Mouse (Mus musculus): ENCODE data around the gene Pkd1. TPM values are rescaled to one million over a fixed set of nuclear protein-coding genes. Genes with fewer than 3 reads are reported as not detected.

The Pkd1 gene
- polyA plus RNA-seq (2016; fragmentation: Nextera tagmentation; extraction: Ambion mirVana), result 18.9 and 24.7 TPM in 2 replicates

DNA sequence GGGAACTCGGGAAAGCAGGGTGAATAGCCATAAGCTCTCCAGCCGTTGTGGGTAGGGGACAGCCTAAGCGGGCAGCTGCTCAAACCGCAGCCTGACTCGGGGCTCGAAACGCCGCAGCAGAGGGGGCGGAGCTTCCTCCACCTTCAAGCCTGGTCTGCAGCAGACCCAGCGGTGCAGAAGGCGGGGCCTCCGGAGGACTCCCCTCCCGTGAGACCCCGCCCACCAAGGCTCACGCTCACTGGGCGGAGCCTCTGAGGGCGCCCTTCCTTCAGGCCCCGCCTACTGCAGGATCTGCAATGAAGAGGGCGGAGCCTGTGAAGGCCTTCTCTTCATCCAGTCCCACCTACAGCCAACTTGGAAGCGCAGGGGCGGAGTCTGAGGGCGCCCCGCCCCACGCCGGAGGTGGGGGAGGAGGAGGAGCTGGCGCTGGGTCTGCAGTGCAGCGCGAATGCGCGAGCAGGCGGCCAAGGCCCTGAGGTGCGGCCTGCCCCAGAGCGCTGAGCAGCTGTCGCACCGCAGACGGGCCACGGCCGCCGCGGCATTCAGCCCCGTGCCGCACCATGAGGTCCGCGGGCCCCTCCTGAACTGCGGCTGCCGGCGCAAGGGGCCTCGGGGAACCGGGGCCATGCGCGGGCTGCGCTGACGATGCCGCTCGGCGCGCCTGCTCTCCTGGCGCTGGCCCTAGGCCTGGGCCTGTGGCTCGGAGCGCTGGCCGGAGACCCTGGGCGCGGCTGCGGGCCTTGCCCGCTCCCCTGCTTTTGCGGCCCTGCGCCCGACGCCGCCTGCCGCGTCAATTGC, at the start of gene Pkd1:
Pkd1 (plus strand) TSS at position 217 of the 798 bp plus-strand sequence.
- Histone ChIP-seq H3K4me1 (peaks cover 33% of the 10 kb centered on the region), H3K27ac (peak within 1 kb of the TSS; percentile 93), H3K9me3 (replicated peaks) (no peaks in the 10 kb centered on the region), H3K36me3 (no peaks in the 10 kb centered on the region; the same call in 1 of the 2 replicates), H3K4me3 (peak within 1 kb of the TSS; percentile 77), H3K27me3 (ENCODE audit: low read depth, poor library complexity, severe bottlenecking) (peaks cover 19% of the 10 kb centered on the region)
- peak; percentile 98 for DNase-seq (ENCODE audit: low spot score)
- under 1% methylated on average over 71 of the region's 72 CpGs for WGBS

DNA sequence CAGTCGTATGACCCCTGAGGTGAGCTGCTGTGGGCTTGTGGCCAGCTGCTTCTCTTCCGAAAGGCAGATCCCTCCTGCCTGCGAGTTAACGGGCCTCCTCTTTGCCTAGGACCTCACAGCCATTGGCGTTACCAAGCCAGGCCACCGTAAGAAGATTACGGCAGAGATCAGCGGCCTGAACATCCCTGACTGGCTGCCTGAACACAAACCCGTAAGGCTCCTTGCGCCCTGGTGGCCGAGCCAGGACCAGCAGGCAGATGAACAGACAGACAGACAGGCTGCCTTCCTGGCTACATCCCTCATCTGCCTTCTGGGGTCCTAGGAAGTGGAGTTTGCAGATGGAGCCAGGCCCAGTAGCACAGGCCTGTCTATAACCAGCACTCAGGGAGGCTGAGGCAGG, 47.4 kb upstream of the Pkd1 start:
- 43% methylated on average over 11 of the region's 11 CpGs for WGBS
- Histone ChIP-seq H3K27me3 (ENCODE audit: low read depth, poor library complexity, severe bottlenecking) (peaks cover 13% of the 10 kb centered on the region), H3K9me3 (replicated peaks) (no peaks in the 10 kb centered on the region), H3K4me1 (peaks cover 21% of the 10 kb centered on the region), H3K36me3 (peaks cover 29% of the 10 kb centered on the region), H3K27ac (no peak overlapping the region), H3K4me3 (no peak overlapping the region)
- DNase-seq (ENCODE audit: low spot score), result no peak

DNA sequence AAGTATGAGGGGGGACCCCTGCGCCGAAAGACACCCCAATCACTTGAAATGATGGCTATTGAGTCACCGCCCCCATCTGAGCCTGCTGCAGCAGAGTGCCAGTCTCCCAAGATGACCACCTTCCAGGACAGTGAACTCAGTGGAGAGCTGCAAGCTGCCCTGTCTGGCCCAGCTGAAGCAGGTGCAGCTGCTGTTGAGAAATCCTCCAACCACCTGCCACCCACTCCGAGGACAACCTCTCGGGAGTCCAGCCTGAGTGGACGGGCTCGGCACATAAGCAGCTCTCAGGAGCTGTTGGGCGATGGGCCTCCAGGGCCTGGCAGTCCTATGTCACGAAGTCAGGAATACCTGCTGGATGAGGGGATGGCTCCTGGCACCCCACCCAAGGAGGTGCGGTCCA, 45.5 kb upstream of the Pkd1 start:
- Histone ChIP-seq H3K4me3 (no peak overlapping the region), H3K27ac (no peak overlapping the region), H3K4me1 (peaks cover 24% of the 10 kb centered on the region), H3K27me3 (ENCODE audit: low read depth, poor library complexity, severe bottlenecking) (peaks cover 16% of the 10 kb centered on the region), H3K9me3 (replicated peaks) (no peaks in the 10 kb centered on the region), H3K36me3 (peaks cover 47% of the 10 kb centered on the region)
- no peak for DNase-seq (ENCODE audit: low spot score)
- 88% methylated on average over 10 of the region's 10 CpGs for WGBS

DNA sequence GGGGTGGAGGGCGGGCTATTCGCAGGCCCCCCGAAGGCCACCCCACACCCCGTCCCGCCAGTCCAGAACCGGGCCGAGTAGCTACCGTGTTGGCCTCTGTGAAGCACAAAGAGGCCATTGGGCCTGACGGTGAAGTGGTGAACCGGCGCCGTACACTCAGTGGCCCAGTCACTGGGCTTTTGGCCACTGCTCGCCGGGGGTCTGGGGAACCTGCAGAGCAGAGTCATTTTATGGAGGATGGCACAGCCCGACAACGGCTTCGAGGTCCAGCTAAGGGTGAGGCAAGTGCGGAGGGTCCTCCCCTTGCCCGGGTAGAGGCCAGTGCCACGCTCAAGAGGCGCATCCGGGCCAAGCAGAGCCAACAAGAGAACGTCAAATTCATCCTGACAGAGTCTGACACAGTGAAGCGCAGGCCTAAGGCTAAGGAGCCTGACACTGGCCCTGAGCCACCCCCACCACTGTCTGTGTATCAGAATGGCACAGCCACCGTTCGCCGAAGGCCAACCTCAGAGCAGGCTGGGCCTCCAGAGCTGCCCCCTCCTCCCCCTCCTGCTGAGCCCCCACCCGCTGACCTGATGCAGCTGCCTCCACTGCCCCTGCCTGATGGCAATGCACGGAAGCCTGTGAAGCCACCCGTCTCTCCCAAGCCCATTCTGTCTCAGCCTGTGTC, 44.2 kb upstream of the Pkd1 start:
- no peak for DNase-seq (ENCODE audit: low spot score)
- no peaks in the 10 kb centered on the region for H3K9me3 ChIP-seq (replicated peaks)
- peaks cover 16% of the 10 kb centered on the region for H3K27me3 ChIP-seq (ENCODE audit: low read depth, poor library complexity, severe bottlenecking)
- H3K27ac ChIP-seq, result no peak overlapping the region
- H3K4me1 ChIP-seq, result peaks cover 24% of the 10 kb centered on the region
- no peak overlapping the region for H3K4me3 ChIP-seq
- 91% methylated on average over 30 of the region's 30 CpGs for WGBS
- H3K36me3 ChIP-seq, result peaks cover 61% of the 10 kb centered on the region

DNA sequence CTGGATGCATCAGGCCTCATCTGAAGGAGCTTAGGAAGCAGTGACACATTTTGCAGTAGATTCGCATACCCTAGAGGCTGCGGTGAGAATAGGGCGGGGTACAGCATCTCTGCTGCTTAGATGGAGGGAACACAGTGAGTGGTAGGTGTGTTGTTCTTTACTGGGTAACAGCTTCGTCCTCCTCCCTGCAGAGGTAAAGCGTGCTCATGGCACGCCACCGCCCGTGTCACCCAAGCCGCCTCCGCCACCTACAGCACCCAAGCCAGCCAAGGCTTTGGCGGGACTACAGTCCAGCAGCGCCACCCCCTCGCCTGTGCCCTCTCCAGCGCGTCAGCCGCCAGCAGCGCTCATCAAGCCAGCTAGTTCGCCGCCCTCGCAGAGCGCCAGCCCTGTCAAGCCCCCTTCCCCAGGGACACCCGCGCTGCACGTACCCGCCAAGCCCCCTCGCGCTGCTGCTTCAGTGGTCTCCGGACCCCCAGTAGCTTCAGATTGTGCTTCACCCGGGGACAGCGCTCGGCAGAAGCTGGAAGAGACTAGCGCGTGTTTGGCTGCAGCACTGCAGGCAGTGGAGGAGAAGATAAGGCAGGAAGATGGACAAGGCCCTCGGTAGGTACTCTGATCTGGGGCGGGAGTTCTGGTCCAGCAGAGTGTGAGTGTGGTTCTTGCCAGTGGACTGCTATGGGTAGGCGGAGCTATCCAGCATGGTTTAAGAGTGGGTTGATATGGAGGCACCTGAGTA, 43.1 kb upstream of the Pkd1 start:
- Histone ChIP-seq H3K27ac (peak overlapping the region; percentile 42; the same call in 1 of the 2 replicates), H3K36me3 (peaks cover 72% of the 10 kb centered on the region)

DNA sequence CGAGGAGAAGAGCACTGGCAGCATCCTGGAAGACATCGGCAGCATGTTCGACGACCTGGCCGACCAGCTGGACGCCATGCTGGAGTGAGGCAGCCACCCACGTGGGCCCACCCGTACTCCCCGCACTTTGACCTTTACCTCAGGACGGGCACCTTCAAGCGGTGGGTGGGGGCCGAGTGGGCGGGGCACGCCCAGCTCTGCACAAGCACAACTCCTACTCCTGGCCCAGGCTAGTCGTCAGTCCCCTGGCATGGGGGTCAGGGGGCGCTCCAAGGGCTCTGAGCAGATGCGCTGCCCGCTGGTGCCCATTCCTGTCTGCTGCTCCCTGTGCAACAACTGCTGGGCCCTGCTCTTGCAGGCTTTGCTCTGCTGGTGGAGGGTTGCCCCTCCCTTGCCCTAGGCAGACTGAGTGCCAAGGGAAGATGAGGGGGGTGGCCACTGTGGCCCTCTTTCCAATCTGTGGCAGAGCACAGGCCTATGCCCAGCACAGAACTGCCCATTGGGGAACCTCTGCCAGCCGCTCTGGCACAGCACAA, 42.4 kb upstream of the Pkd1 start:
- H3K4me1 ChIP-seq, result peaks cover 18% of the 10 kb centered on the region
- H3K27me3 ChIP-seq (ENCODE audit: low read depth, poor library complexity, severe bottlenecking), result peaks cover 16% of the 10 kb centered on the region
- no peak for DNase-seq (ENCODE audit: low spot score)
- whole genome bisulfite sequencing, result 44% methylated on average over 19 of the region's 19 CpGs
- H3K4me3 ChIP-seq, result peak overlapping the region; percentile 34; the same call in 1 of the 2 replicates
- no peak overlapping the region for H3K27ac ChIP-seq
- peaks cover 78% of the 10 kb centered on the region for H3K36me3 ChIP-seq
- H3K9me3 ChIP-seq (replicated peaks), result no peaks in the 10 kb centered on the region

More for the DNA sequence above, 43.1 kb upstream of the Pkd1 start:
- Histone ChIP-seq H3K4me3 (peak overlapping the region; percentile 34), H3K4me1 (peaks cover 24% of the 10 kb centered on the region), H3K9me3 (replicated peaks) (no peaks in the 10 kb centered on the region), H3K27me3 (ENCODE audit: low read depth, poor library complexity, severe bottlenecking) (peaks cover 16% of the 10 kb centered on the region)
- WGBS, result 24% methylated on average over 36 of the region's 36 CpGs
- DNase-seq (ENCODE audit: low spot score), result no peak

DNA sequence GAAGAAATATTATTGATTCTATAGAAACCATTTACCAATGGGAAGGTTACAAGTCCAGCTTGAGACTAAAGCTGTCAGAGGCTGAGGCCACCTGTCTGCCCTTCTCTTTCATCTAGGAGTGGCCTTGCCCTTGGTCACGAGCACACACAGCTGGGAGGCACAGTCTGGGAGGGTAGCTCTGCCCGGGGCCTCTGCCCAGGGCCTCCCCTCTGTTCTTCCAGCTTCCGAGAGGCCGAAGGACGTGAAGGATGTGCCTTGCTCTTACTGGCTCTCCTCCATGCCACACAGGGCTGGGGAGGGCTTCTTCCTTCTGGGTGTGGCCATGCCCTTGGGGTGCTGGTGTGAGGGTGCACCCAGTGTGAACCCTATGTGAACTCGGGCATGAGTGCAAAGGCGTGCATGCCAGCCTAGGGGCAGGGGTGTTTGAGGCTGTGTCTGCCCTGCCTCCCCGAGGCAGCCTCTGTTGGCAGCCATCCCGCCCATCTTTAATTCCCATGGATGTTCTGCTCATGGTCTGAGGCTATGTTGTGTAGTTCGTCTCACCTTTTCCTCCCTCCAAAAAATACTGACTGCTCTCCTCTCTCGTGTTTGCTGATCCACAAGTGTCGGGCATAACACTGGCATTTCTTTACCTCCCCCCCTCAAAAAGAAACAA, 41.7 kb upstream of the Pkd1 start:
- peaks cover 86% of the 10 kb centered on the region for H3K36me3 ChIP-seq
- peaks cover 16% of the 10 kb centered on the region for H3K27me3 ChIP-seq (ENCODE audit: low read depth, poor library complexity, severe bottlenecking)
- no peaks in the 10 kb centered on the region for H3K9me3 ChIP-seq (replicated peaks)
- no peak overlapping the region for H3K27ac ChIP-seq
- no peak for DNase-seq (ENCODE audit: low spot score)
- WGBS, result 87% methylated on average over 12 of the region's 12 CpGs
- H3K4me1 ChIP-seq, result peaks cover 15% of the 10 kb centered on the region
- H3K4me3 ChIP-seq, result no peak overlapping the region

DNA sequence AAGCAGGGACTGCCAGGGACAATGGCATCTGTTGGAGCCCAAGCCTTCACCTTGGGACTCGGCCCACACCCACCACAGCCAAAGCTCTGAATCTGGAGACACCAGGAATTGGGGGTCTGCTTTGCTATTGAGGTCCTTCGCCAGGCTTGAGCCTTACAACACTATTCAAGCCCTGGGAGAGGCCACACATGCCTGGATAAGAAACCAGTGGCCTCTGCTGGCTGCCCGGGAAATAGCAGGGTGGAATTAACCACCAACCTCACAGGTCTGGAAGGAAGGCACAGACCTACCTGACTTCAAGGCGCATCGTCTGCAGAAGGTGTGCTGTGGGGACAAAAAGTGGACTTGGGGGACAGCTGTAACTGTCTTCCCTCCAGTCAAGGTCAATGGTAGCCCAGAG, 36.0 kb upstream of the Pkd1 start:
- WGBS, result 65% methylated on average over 5 of the region's 5 CpGs
- no peaks in the 10 kb centered on the region for H3K4me1 ChIP-seq
- peaks cover 100% of the 10 kb centered on the region for H3K36me3 ChIP-seq
- no peak overlapping the region for H3K4me3 ChIP-seq
- H3K27ac ChIP-seq, result 0 out of 2 replicates have a peak overlapping the region, but pooled peaks have one; percentile 5
- H3K27me3 ChIP-seq (ENCODE audit: low read depth, poor library complexity, severe bottlenecking), result no peaks in the 10 kb centered on the region
- H3K9me3 ChIP-seq (replicated peaks), result no peaks in the 10 kb centered on the region
- no peak for DNase-seq (ENCODE audit: low spot score)

DNA sequence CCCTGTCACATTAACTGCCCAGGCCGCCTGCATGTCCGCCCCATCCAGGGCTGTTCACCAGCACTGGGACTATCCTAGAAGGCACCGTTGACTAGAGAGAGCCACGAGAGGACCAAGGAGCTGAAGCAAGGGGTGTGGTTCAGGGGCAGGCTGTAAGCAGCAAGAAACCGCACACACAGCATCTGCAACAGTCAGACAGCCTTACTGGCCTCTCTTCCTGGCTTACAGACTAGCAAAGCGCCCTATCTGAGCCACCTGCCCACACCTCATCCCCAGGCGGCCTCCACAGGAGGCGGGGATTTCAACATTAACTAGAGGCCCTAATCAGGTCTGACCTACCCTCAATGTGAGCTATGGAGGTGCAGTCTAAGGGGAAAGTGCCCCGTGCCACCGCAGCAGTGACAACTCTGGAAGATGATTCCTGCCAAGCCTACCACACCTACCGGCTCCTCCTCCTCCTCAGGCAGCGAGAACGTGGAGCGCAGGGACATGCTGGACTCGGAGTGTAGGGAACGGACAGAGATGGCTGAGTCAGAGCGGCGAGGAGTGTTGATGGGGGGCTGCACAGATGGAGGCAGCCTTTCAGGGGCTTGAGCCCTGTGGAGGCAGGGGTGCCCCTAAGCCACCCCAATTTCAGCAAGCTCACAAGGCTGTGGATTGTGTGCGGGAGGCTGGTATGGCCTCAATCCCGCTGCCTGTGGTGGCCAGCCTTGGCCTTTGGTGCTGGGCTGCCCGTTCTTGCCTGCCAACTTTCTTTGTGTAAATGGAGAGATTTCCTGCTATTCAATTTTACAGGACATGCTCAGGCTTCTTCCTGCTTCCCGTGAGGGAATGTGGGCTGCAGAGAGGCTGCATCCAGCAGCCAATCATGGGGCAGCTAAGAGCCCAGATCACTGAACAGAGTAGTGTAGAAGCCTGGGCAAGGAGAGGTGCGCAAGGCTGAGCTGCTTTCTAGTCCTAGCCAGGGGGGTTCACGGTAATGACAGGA, 35.1 kb upstream of the Pkd1 start:
- Histone ChIP-seq H3K27ac (peak overlapping the region; percentile 5; the same call in 1 of the 2 replicates), H3K9me3 (replicated peaks) (no peaks in the 10 kb centered on the region), H3K4me3 (no peak overlapping the region), H3K4me1 (no peaks in the 10 kb centered on the region), H3K27me3 (ENCODE audit: low read depth, poor library complexity, severe bottlenecking) (no peaks in the 10 kb centered on the region), H3K36me3 (peaks cover 100% of the 10 kb centered on the region)
- WGBS, result 92% methylated on average over 24 of the region's 24 CpGs
- no peak for DNase-seq (ENCODE audit: low spot score)

DNA sequence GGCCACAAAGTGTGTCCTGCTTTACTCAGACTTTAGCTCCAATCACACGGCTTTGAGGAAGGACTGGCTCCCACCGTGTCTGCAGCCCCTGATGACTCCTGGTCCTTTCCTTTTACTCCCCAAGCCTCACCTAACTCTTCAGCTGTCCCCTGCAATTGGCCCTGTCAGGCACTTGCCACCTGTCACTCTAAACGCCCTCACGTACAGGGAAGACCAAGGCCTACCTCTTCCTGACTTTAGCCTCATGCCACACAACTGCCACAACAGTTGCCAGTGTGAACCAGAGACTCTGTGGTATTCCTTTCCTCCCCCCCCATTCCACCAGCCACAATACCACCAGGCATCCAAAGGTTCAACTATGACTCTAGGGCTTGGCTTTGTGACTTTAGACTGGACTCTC, 29.2 kb upstream of the Pkd1 start:
- WGBS, result 88% methylated on average over 4 of the region's 4 CpGs
- H3K27ac ChIP-seq, result no peak overlapping the region

DNA sequence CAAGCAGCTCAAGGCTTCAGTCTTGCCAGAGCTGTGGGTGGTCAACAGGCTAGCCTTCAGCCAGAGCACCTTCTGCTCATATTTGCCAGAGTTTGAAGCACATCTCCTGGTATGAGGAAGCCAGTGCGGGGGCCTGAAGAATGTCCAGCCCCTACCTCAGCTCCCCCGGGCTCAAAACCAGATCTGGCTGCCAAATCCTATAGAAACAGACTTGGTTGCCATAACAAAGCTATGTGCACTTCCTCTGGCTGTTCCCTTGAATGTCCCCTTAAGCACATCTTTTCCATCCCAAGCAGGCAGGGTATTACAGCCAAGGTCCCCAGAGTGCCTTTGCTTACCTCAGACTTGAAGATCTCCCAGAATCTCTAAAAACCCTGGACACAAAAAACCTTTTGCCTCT, 24.9 kb upstream of the Pkd1 start:
- no peaks in the 10 kb centered on the region for H3K27me3 ChIP-seq (ENCODE audit: low read depth, poor library complexity, severe bottlenecking)
- H3K9me3 ChIP-seq (replicated peaks), result no peaks in the 10 kb centered on the region
- H3K27ac ChIP-seq, result no peak overlapping the region
- H3K36me3 ChIP-seq, result peaks cover 59% of the 10 kb centered on the region
- WGBS, result 92% methylated on average over 2 of the region's 2 CpGs
- H3K4me3 ChIP-seq, result no peak overlapping the region
- peaks cover 19% of the 10 kb centered on the region for H3K4me1 ChIP-seq
- DNase-seq (ENCODE audit: low spot score), result no peak

More for the DNA sequence above, 29.2 kb upstream of the Pkd1 start:
- peaks cover 86% of the 10 kb centered on the region for H3K36me3 ChIP-seq
- H3K4me3 ChIP-seq, result no peak overlapping the region
- no peak for DNase-seq (ENCODE audit: low spot score)
- H3K4me1 ChIP-seq, result no peaks in the 10 kb centered on the region
- no peaks in the 10 kb centered on the region for H3K9me3 ChIP-seq (replicated peaks)
- H3K27me3 ChIP-seq (ENCODE audit: low read depth, poor library complexity, severe bottlenecking), result no peaks in the 10 kb centered on the region
